ENCODE assay signal across 23 mouse cellular contexts in the genomic region with DNA sequence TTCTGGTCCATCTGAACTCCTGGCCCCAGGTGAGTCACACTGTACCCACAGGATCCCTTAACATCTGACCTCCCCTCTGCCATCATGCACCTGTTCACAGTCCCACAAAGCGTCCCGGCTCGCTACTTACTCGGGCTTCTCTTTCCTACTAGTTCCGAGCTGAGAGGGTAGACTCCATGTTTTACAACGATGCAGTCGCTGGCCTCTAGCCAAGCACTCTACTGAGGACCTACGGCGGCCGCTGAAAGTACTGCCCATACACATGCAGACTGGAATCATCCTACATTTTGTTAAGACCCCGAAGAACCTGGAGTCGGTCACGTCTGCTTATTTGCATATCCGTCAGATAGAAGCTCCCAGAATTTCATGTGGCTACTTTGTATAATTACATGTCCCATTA.
DNase-seq lines count a peak whose midpoint lies in the region; ATAC-seq and TF ChIP-seq lines count a peak whose summit lies in the region.
"Had no signal": no experiment of that assay in that cellular context is flagged by ENCODE, and none has a peak within 500 bp of the region (broad histone marks: within the 10 kb centered on the region; RNA-seq: fewer than 3 reads in every experiment).

No protein-coding gene starts in this region.

- H3K27ac ChIP-seq in testis, adult 2 months (ENCODE audit: control insufficient read depth, insufficient read depth, low read depth, low read length), result no peak overlapping the region
- 0 out of 2 replicates have a peak overlapping the region, but pooled peaks have one; percentile 5 for H3K27ac ChIP-seq in liver, embryonic 15.5 days (replicated peaks)
- H3K27ac ChIP-seq: embryonic facial prominence, embryonic 15.5 days; forebrain, embryonic 10.5 days; heart, embryonic 15.5 days; hindbrain, embryonic 13.5 days; limb, embryonic 15.5 days; midbrain, embryonic 10.5 days; neural tube, embryonic 13.5 days had no signal

- no peak for TF ChIP-seq POLR2A in testis, adult 2 months (IDR thresholded peaks at IDR 0.05; ENCODE audit: control insufficient read depth, low read depth, low read length)

- no peak overlapping the region for H3K9ac ChIP-seq in liver, embryonic 15.5 days
- H3K9ac ChIP-seq: embryonic facial prominence, embryonic 15.5 days; heart, embryonic 15.5 days; hindbrain, embryonic 13.5 days; limb, embryonic 15.5 days; neural tube, embryonic 13.5 days had no signal

- peak; percentile 53 to 54 for DNase-seq in kidney, postnatal 25 days
- DNase-seq in kidney, adult 11 months, result no peak
- no peak for DNase-seq in testis, postnatal 10 days (ENCODE audit: low spot score)
- no peak for DNase-seq in ovary, adult 18-20 months (ENCODE audit: low spot score)
- DNase-seq in ovary, postnatal 36 days (ENCODE audit: low spot score), result no peak
- DNase-seq: adrenal gland, adult 2 months; cerebellum, adult 9-11 months; embryo, embryonic 11 days; gastrocnemius, postnatal 10 days; heart, adult 18-20 months; kidney, adult 2 months; lung, postnatal 4 days; thymus, postnatal 25 days had no signal

- H3K4me3 ChIP-seq in testis, adult 2 months (ENCODE audit: control insufficient read depth, low read depth, low read length), result peak overlapping the region; percentile 8
- no peak overlapping the region for H3K4me3 ChIP-seq in liver, embryonic 15.5 days (replicated peaks)
- H3K4me3 ChIP-seq: embryonic facial prominence, embryonic 15.5 days; forebrain, embryonic 10.5 days; heart, embryonic 15.5 days; hindbrain, embryonic 13.5 days; limb, embryonic 15.5 days; midbrain, embryonic 10.5 days; neural tube, embryonic 13.5 days had no signal

- H3K4me2 ChIP-seq in liver, embryonic 15.5 days, result no peak overlapping the region
- H3K4me2 ChIP-seq: embryonic facial prominence, embryonic 15.5 days; hindbrain, embryonic 13.5 days; limb, embryonic 15.5 days; neural tube, embryonic 13.5 days had no signal

- WGBS in liver, embryonic 15.5 days (ENCODE audit: insufficient replicate concordance), result 76% methylated on average over 14 of the region's 14 CpGs

- no peak for ATAC-seq in liver, embryonic 15.5 days (ENCODE audit: insufficient read depth)

- peaks cover 14% of the 10 kb centered on the region for H3K4me1 ChIP-seq in testis, adult 2 months (ENCODE audit: control insufficient read depth, insufficient read depth, low read length)
- H3K4me1 ChIP-seq in liver, embryonic 15.5 days (replicated peaks), result peaks cover 10% of the 10 kb centered on the region; the same call in 1 of the 2 replicates
- H3K4me1 ChIP-seq: embryonic facial prominence, embryonic 15.5 days; limb, embryonic 15.5 days had no signal

- no peaks in the 10 kb centered on the region for H3K27me3 ChIP-seq in testis, adult 2 months (ENCODE audit: control insufficient read depth, insufficient read depth, low read length)
- H3K27me3 ChIP-seq in liver, embryonic 15.5 days, result no peaks in the 10 kb centered on the region
- H3K27me3 ChIP-seq: embryonic facial prominence, embryonic 15.5 days; heart, embryonic 15.5 days; hindbrain, embryonic 13.5 days; limb, embryonic 15.5 days; neural tube, embryonic 13.5 days had no signal

- no peaks in the 10 kb centered on the region for H3K9me3 ChIP-seq in liver, embryonic 15.5 days (replicated peaks)
- H3K9me3 ChIP-seq: embryonic facial prominence, embryonic 15.5 days; forebrain, embryonic 10.5 days; heart, embryonic 15.5 days; hindbrain, embryonic 13.5 days; limb, embryonic 15.5 days; midbrain, embryonic 10.5 days; neural tube, embryonic 13.5 days had no signal

- TF ChIP-seq CTCF in testis, adult 2 months (IDR thresholded peaks at IDR 0.05; ENCODE audit: control insufficient read depth, insufficient read depth, insufficient replicate concordance, low read depth, low read length), result no peak

- H3K36me3 ChIP-seq in testis, adult 2 months (ENCODE audit: control insufficient read depth, insufficient read depth, low read length), result no peaks in the 10 kb centered on the region
- H3K36me3 ChIP-seq in liver, embryonic 15.5 days (replicated peaks), result no peaks in the 10 kb centered on the region
- H3K36me3 ChIP-seq: embryonic facial prominence, embryonic 15.5 days; forebrain, embryonic 10.5 days; G1E; heart, embryonic 15.5 days; hindbrain, embryonic 13.5 days; limb, embryonic 15.5 days; midbrain, embryonic 10.5 days; neural tube, embryonic 13.5 days had no signal

Comparison
In these comparisons a context has a peak if more than half of its experiments do, and no peak if none do; other contexts are left out.
1. DNase-seq: peak in kidney, postnatal 25 days (2 of 2); none in kidney, adult 11 months (single experiment), testis, postnatal 10 days (single experiment), ovary, adult 18-20 months (single experiment) and ovary, postnatal 36 days (single experiment).